Mouse (Mus musculus) cerebellum, postnatal 4 days (tissue): Measurements from ENCODE around the gene Ptprs.

Source experiments
- DNase-seq, 2 experiments: peaks; one replicate each; pipeline ENCODE4 v3.0.0; 2022; ENCODE audit warnings: low spot score in 2 of 2, mixed read lengths in 1 of 2

Ptprs gene

GRCm38 (mm10) chr17:56468870-56469269, 7.4 kb downstream of the Ptprs start:
- DNase-seq, result no peak

DNA sequence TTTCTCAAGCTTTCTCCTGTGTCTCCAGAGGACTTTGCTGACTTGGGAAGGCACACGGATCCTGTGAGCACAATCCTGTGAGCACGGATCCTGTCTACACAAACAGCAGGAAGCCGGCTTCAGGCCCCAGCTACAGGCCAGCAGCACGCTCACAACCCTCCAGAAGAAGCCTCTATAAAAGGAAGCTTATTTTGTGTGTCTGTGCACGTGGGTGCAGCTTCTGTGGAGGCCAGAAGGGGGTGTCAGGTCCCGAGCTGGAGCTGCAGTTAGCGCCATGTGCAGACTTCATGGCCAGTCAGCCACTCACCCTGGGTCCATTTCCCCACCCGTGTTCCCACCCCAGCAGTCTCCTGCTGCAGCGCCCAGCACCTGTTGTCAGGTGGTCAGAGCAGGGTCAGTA, 7.9 kb downstream of the Ptprs start:
- DNase-seq, result no peak

DNA sequence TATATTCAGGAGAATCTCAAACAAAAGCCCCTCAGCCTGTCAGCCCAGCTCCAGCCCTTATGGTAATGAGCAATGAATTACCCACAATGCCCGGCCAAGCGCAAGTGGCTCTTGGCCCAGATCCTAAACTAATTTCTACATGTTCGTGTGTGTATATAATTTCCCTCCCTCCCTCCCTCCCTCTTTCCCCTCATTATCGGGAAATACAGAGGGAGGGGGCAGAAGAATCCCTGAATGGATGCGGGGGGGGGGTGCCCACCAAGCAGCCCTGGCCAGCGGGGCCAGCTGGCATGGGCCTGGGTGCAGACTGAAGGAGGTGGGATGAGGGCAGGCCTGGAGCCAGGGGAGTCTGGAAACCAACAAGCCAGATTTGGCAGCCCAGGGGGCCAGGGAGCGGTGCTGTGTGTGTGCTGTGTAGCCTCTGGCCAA, 8.8 kb downstream of the Ptprs start:
- DNase-seq, result peak; percentile 47 to 84

DNA sequence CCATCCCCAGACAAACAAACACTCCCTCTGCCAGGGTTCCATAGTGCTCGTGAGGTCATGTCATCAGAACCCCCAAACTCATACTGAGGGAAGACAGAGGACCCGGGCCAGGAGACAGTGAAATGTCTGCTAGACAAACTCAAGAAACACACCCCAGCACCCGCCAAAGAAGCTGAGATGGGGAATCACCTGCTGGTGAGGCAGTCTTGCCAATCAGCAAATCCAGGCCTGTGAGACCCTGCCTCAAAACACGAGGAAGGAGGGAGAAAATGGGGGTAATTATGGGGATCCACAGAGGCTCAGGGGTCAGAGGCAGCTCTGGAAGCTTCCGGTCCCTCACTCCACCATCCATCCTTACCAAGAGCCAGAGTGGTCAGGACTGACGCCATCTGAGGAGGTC, 9.5 kb downstream of the Ptprs start:
- DNase-seq, result no peak

DNA sequence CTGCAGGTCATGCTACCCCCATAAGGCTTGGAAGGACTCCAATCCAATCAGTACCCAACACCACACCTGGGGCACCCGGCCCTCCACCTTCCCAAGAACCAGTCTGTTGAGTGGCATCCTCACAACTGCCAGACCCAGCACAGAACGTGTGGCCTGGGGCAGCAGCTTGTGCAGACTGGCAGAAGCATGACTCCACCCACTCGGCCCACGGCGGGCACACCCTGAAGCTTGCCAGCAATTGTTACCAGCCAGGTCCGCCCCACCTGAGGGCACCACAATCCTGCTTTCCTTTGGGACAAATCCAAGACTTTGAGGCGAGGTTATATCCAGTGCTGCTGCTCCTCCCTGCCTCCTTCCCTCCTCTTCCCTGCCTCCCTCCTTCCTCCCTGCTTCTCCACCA, 11.5 kb downstream of the Ptprs start:
- no peak for DNase-seq

DNA sequence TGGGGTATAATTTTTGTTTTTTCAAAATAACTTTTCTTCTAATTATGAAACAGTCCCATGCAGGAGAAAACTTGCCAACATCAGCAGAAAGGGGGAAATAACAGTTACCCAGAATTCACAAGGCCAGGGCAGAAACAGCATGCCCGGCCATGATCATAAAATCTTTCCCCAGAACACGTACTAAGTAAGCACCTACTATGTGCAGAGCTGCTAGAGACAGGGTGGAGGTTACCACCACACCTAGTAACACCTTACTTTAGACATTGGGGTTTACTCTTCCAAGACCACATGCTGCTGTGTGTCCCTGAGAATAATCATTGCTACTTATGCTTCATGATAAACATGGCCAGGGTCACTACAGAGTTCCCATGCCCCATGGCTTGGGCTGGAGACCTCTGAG, 11.9 kb downstream of the Ptprs start:
- no peak for DNase-seq

DNA sequence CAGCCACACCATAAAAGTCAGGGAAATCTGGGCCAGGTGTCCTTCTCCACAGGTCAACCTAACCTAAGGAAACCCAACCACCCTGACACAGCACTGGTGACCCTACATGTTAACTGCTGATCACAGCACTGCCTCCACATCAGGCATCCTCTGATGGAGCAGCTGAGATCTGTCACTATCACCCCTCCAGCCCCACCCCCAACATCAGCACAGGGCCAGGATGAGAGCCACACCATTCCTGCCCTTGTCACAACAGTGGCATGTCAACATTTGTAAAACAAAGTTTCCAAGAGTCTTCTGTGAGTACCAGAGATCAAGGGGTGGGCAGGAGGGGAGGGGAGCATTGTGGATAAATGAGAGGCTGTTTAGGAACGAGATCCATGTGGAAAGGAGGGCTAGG, 12.8 kb downstream of the Ptprs start:
- DNase-seq, result no peak

DNA sequence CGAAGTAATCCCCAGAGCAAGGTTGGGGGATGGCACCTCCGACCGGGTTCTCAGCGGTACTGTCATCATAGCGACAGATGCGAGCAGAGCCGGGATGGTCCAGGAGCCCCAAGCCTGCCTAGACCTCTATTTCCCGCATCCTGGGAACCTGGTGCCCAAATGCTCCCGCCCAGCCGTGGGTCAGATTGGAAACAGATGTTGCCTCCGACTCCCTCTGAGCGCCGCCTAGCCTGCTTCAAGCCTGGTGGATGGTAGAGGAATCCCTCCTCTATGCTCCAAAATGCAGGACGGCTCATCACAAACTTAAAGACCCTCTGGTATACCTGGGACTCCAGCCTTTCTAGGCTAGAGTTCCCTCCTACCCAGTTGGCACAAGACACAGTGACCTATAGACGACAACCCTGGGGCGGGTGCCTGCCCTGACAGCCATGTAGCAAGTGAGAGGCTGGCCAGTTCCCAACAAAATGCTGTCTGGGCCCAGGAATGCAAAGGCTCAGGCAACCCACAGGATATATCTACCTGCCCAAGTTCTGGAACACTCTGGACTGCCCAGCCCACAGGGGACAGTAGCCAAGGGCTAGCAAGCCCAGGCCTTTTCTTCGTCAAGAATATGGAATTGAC, 13.3 kb downstream of the Ptprs start:
- DNase-seq, result no peak

GRCm38 (mm10) chr17:56461771-56462743, 14.2 kb downstream of the Ptprs start:
- peak; percentile 94 to 97 for DNase-seq

DNA sequence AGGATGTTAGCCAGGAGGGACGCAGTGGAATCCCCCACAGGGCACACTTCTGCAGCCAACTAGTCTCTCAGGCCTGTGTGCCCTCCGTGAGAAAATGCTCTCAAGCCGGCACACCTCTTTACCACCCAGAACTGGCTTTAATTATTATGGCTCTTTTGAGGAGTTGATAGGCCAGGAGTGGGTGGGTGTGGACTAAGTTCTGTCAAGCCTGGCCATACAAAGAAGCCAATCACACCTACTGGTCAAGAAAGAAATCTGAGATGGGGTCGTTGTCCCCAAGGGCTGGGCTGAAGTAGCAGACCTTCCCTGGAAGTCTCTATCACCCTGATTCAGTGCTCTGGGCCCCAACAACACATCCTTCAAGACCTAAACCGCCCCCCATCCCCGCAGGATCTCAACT, 15.4 kb downstream of the Ptprs start:
- DNase-seq, result no peak

DNA sequence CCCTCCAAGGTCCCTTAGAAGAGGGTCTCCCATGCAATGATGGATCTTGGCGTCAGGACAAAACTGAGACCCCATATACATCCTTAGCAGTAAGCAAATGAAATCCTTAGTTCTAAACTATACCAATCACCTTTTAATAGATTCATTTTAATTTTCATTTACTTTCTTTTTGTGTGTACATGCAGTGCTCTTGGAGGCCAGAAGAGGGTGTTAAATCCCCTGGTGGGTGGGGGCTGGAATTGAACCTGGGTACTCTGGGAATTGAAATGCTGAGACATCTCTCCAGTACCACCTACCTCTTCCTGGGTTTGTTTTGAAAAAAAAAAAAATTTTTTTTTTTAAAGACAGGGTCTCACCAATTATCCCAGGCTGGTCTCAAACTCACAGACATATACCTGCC, 18.8 kb downstream of the Ptprs start:
- no peak for DNase-seq

DNA sequence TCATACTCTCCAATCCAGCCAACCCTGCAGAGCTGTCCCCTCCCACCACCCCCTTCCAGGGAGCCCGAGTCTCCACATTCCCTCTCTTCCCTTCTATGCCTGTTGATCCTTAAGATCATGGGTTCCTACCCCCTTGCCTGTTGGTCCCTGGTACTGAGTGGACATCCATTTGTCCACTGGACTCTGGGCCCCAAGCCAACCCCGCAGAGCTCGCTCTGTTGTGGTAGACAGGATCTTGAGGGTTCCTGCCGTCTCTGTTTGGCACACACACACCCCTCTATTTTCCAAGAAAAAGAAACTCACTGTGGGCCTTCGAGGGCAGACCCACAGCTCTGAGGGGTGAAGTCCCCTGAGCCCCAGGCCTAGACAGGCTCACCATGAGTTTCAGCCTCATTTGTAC, 19.9 kb downstream of the Ptprs start:
- DNase-seq, result no peak

- no peak for DNase-seq
These were observed 22.6 kb downstream of the Ptprs start for GRCm38 (mm10) chr17:56453689-56454088.

DNA sequence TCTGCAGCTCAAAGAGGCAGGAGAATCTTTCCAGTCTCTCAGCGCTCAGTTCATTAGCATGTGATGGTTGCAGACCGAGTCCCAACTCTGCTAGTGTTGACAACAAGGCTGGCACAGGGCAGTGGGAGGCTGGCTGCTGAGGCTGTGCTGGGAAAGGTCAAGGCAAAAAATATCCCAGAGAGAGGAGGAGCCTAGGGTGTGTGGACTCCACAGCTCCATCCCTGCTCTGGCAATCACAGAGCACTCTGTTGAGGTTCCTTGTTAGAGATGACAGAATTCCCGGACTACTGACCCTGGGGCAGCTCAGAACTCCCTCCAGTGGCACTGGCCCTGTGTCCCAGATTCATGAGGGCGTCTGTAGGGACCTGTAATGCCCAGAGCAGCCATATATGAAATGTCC, 23.0 kb downstream of the Ptprs start:
- DNase-seq, result no peak

- no peak for DNase-seq
These were observed 28.6 kb downstream of the Ptprs start for GRCm38 (mm10) chr17:56447716-56448115.

- no peak for DNase-seq
These were observed 30.9 kb downstream of the Ptprs start for GRCm38 (mm10) chr17:56445397-56445796.

DNA sequence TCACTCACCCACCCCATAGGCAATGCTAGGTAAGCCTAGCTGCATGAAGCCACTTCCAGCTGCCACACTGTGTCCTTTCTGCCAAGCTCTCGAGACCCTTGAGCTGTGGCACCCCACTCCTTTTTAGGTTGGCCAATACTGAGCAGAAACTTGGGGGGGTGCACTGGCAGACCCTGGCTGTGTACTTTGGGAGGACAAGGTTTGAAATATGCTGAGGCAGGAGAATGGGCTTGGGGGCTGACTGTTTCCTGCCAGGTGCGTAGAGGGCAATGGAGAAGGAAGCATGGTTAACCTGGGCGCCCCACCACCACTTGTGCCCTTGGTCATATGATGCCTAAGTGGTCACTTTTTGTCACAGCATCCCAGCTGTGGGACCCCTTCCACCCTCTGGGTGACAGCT, 31.5 kb downstream of the Ptprs start:
- no peak for DNase-seq

DNA sequence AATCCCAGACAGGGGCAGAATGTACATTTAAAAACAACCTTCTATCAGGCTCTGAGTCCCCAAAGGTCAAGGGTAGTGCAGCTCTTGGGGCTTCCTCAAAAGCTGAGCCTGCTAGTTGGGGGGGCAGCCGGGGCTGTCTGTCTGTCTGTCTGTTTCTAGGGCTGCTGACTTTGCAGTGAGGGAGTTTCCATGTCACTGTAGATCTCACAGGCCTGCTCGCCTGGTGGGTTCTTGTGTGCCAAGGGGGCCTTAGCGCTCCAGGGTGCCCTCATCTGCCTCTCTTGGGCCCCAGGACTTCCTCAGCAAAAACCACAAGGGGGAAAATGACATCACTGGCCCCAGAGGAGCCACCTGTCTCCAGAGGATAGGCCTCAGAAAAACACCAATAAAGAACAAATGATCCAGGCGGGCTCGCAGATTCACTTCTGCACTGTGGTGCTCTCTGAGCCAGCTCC, 32.9 kb downstream of the Ptprs start:
- no peak for DNase-seq

DNA sequence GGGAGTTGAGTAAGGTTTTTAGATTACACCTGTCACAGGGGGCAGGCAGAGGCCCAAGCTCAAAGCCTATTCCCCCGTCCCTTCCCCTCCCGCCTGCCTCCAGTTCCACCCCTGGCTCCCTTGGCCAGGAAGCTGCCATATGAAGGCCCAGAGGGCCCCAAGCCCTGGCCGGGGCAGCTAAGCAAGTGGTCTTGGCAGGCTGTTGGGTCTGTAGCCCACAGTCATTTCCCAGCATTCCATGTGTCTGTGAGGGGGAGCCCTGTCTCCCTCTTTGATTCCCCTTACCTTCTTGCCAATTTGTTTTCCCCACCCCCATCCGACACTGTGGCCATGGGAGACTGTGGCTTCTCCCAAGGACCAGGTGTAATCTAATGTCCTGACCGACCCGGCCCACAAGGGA, 34.0 kb downstream of the Ptprs start:
- peak in 1 of 2 experiments; percentile 40 for DNase-seq

DNA sequence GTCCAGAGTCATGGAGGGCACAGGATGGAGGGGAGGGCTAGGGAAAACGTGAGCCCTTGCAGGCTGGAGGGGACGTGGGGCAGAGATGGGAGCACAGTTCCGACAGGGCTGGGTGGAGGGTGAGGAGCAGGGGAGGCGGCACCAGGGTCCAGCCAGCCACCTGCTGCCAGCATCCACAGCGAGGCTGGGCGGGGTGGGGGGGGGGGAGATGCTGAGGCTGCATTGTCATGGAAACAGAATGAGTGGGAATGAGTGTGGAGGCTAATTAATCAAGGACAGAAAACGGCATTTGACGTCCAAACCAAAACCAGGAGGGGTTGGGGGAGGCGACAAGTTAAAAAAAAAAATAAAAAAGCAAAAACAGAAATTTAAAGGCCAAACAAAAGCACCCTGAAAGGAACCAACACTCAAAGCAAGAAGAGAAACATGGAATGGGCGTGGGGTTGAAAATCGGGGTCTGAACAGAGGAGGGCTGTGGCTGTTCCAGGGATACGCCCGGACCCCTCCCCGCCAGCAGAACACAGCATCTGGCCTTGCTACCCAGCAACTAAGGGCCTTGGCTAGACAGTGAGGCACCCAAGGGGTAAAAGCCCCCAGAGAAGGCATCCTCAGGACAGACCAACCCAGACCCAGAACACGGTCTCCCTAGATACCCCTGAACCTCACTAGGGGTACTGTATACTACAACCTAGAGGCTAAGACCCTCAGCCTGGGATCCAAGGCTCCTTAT, 36.4 kb downstream of the Ptprs start:
- no peak for DNase-seq

GRCm38 (mm10) chr17:56431582-56431981, 44.7 kb downstream of the Ptprs start:
- no peak for DNase-seq

GRCm38 (mm10) chr17:56427857-56428256, 48.4 kb downstream of the Ptprs start:
- no peak for DNase-seq
